Mouse (Mus musculus) bone marrow, adult 2 months (tissue): ENCODE data around the gene Gm45713.
A peak's percentile ranks its signal among the peaks of the same experiment; 100 is the strongest.

Experiments used
- CTCF ChIP-seq: fragments of 200-500 bp; IDR thresholded peaks from 2 replicates; pipeline ENCODE4 v1.5.1; 2011; ENCODE audit warnings: low read length, control low read depth; ENCODE audit not compliant: control insufficient read depth, insufficient read depth
- POLR2A ChIP-seq: fragments of 200-500 bp; IDR thresholded peaks from 2 replicates; pipeline ENCODE4 v1.6.1; 2011; ENCODE audit warnings: low read depth, mild to moderate bottlenecking, control low read depth, low read length, borderline replicate concordance; ENCODE audit not compliant: control insufficient read depth

DNA sequence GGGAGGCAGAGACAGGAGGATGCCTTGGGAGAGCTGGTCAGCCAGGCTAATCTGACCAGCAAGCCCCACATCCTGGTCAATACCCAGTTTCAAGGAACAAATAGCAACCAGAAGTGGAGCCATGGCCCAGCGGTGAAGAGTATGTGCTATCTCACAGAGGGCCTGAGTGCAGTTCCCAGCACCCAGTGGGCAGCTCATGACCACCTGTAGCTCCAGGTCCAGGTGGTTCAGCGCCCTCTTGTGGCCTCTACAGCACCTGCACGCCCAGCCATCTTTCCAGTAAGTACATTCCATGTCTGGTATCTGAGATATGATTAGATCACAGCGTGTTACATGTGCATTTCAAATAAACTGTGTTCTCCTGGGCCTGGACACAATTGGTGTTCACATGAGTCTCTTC lies 49.9 kb downstream of the Gm45713 start:
- peak; percentile 54; the same call in 1 of the 2 replicates for TF ChIP-seq CTCF
- no peak for TF ChIP-seq POLR2A
